In genomic region chr4:140605790-140606189, GRCm38 (mm10) we compare ENCODE assay signal across 15 mouse cellular contexts.
DNase-seq lines count a peak whose midpoint lies in the region; ATAC-seq and TF ChIP-seq lines count a peak whose summit lies in the region.
"Had no signal": no experiment of that assay in that cellular context is flagged by ENCODE, and none has a peak within 500 bp of the region (broad histone marks: within the 10 kb centered on the region; RNA-seq: fewer than 3 reads in every experiment).

No protein-coding gene starts in this region.

- peak overlapping the region; percentile 41; the same call in 1 of the 2 replicates for H3K27ac ChIP-seq in hindbrain, embryonic 14.5 days
- no peak overlapping the region for H3K27ac ChIP-seq in hindbrain, embryonic 11.5 days (ENCODE audit: low read depth, low read length)
- H3K27ac ChIP-seq in midbrain, embryonic 13.5 days = peak overlapping the region; percentile 51
- H3K27ac ChIP-seq in midbrain, embryonic 10.5 days (replicated peaks) = no peak overlapping the region; the same call in 1 of the 2 replicates
- peak overlapping the region; percentile 66 for H3K27ac ChIP-seq in hindbrain, embryonic 16.5 days (ENCODE audit: low read depth, low read length)
- H3K27ac ChIP-seq: heart, embryonic 13.5 days; limb, embryonic 12.5 days; liver, embryonic 13.5 days had no signal

- 62% methylated on average over 7 of the region's 7 CpGs for WGBS in hindbrain, embryonic 14.5 days
- WGBS in hindbrain, embryonic 11.5 days = 80% methylated on average over 7 of the region's 7 CpGs
- 82% methylated on average over 7 of the region's 7 CpGs for WGBS in midbrain, embryonic 13.5 days
- 86% methylated on average over 7 of the region's 7 CpGs for WGBS in midbrain, embryonic 10.5 days
- WGBS in hindbrain, embryonic 16.5 days = 57% methylated on average over 7 of the region's 7 CpGs

- H3K9me3 ChIP-seq in hindbrain, embryonic 14.5 days (ENCODE audit: control insufficient read depth, low read length) = no peaks in the 10 kb centered on the region
- H3K9me3 ChIP-seq in hindbrain, embryonic 11.5 days (ENCODE audit: control insufficient read depth, low read length) = no peaks in the 10 kb centered on the region
- H3K9me3 ChIP-seq in midbrain, embryonic 13.5 days = no peaks in the 10 kb centered on the region
- no peaks in the 10 kb centered on the region for H3K9me3 ChIP-seq in midbrain, embryonic 10.5 days (replicated peaks)
- H3K9me3 ChIP-seq in hindbrain, embryonic 16.5 days (ENCODE audit: control insufficient read depth, low read length) = no peaks in the 10 kb centered on the region
- H3K9me3 ChIP-seq: heart, embryonic 13.5 days; limb, embryonic 12.5 days; liver, embryonic 13.5 days; megakaryocyte, embryonic 14.5 days had no signal

- DNase-seq in hindbrain, embryonic 14.5 days (ENCODE audit: low spot score) = no peak
- DNase-seq in hindbrain, embryonic 11.5 days (ENCODE audit: low spot score) = no peak
- DNase-seq in midbrain, embryonic 10.5 days (ENCODE audit: low spot score) = no peak
- DNase-seq: cerebellum, adult 2 months; heart, adult 11 months; kidney, adult 8-10 months; liver, embryonic 13.5 days; thymus, postnatal 36 days had no signal

- peaks cover 50% of the 10 kb centered on the region for H3K36me3 ChIP-seq in hindbrain, embryonic 14.5 days (replicated peaks; ENCODE audit: control insufficient read depth, insufficient read depth)
- no peaks in the 10 kb centered on the region for H3K36me3 ChIP-seq in hindbrain, embryonic 11.5 days (ENCODE audit: control insufficient read depth, insufficient read depth, low read length)
- H3K36me3 ChIP-seq in midbrain, embryonic 13.5 days = peaks cover 71% of the 10 kb centered on the region
- peaks cover 94% of the 10 kb centered on the region for H3K36me3 ChIP-seq in midbrain, embryonic 10.5 days
- H3K36me3 ChIP-seq in hindbrain, embryonic 16.5 days (ENCODE audit: control insufficient read depth, insufficient read depth, low read length) = peaks cover 4% of the 10 kb centered on the region; the same call in 1 of the 2 replicates
- peaks cover 5% of the 10 kb centered on the region for H3K36me3 ChIP-seq in myocyte (ENCODE audit: control insufficient read depth, insufficient read depth)
- H3K36me3 ChIP-seq: liver, embryonic 13.5 days had no signal

- H3K9ac ChIP-seq in hindbrain, embryonic 14.5 days = no peak overlapping the region
- no peak overlapping the region for H3K9ac ChIP-seq in hindbrain, embryonic 11.5 days (ENCODE audit: low read depth, low read length)
- H3K9ac ChIP-seq in midbrain, embryonic 13.5 days (replicated peaks) = no peak overlapping the region
- H3K9ac ChIP-seq in hindbrain, embryonic 16.5 days (ENCODE audit: low read depth, low read length) = no peak overlapping the region
- H3K9ac ChIP-seq: heart, embryonic 13.5 days; limb, embryonic 12.5 days; liver, embryonic 13.5 days had no signal

- no peaks in the 10 kb centered on the region for H3K79me2 ChIP-seq in myocyte (ENCODE audit: control insufficient read depth, insufficient read depth)

- no peak overlapping the region for H3K4me3 ChIP-seq in hindbrain, embryonic 14.5 days (replicated peaks; ENCODE audit: low read length)
- H3K4me3 ChIP-seq in hindbrain, embryonic 11.5 days (ENCODE audit: low read depth, low read length) = no peak overlapping the region
- H3K4me3 ChIP-seq in midbrain, embryonic 13.5 days (replicated peaks) = no peak overlapping the region
- no peak overlapping the region for H3K4me3 ChIP-seq in midbrain, embryonic 10.5 days
- H3K4me3 ChIP-seq in hindbrain, embryonic 16.5 days (ENCODE audit: low read length) = no peak overlapping the region
- no peak overlapping the region for H3K4me3 ChIP-seq in myocyte
- H3K4me3 ChIP-seq: heart, embryonic 13.5 days; limb, embryonic 12.5 days; liver, embryonic 13.5 days; megakaryocyte, embryonic 14.5 days had no signal

- H3K4me1 ChIP-seq in hindbrain, embryonic 14.5 days (replicated peaks; ENCODE audit: control insufficient read depth, insufficient read depth, low read length) = peaks cover 8% of the 10 kb centered on the region; the same call in 1 of the 2 replicates
- no peaks in the 10 kb centered on the region for H3K4me1 ChIP-seq in hindbrain, embryonic 11.5 days (replicated peaks; ENCODE audit: control insufficient read depth, insufficient read depth, low read length)
- peaks cover 14% of the 10 kb centered on the region for H3K4me1 ChIP-seq in midbrain, embryonic 13.5 days (replicated peaks)
- H3K4me1 ChIP-seq in midbrain, embryonic 10.5 days = peaks cover 16% of the 10 kb centered on the region
- peaks cover 11% of the 10 kb centered on the region for H3K4me1 ChIP-seq in hindbrain, embryonic 16.5 days (ENCODE audit: control insufficient read depth, insufficient read depth, low read depth, low read length)
- H3K4me1 ChIP-seq: megakaryocyte, embryonic 14.5 days had no signal

- no peaks in the 10 kb centered on the region for H3K27me3 ChIP-seq in hindbrain, embryonic 14.5 days (ENCODE audit: control insufficient read depth, insufficient read depth, low read length)
- H3K27me3 ChIP-seq in hindbrain, embryonic 11.5 days (ENCODE audit: control insufficient read depth, insufficient read depth, low read length) = no peaks in the 10 kb centered on the region
- no peaks in the 10 kb centered on the region for H3K27me3 ChIP-seq in midbrain, embryonic 13.5 days
- H3K27me3 ChIP-seq in midbrain, embryonic 10.5 days (ENCODE audit: low read depth, poor library complexity, severe bottlenecking) = no peaks in the 10 kb centered on the region
- H3K27me3 ChIP-seq in hindbrain, embryonic 16.5 days (replicated peaks; ENCODE audit: control insufficient read depth, insufficient read depth, low read length) = no peaks in the 10 kb centered on the region
- no peaks in the 10 kb centered on the region for H3K27me3 ChIP-seq in myocyte (ENCODE audit: control insufficient read depth, insufficient read depth, insufficient read length)
- H3K27me3 ChIP-seq: heart, embryonic 13.5 days; limb, embryonic 12.5 days; liver, embryonic 13.5 days had no signal

- ATAC-seq in hindbrain, embryonic 14.5 days (ENCODE audit: low FRiP score) = peak; percentile 28; the same call in 1 of the 2 replicates
- no peak for ATAC-seq in hindbrain, embryonic 11.5 days (ENCODE audit: low FRiP score)
- ATAC-seq in midbrain, embryonic 13.5 days = peak; percentile 31; the same call in 1 of the 2 replicates
- peak; percentile 70 for ATAC-seq in hindbrain, embryonic 16.5 days
- ATAC-seq in activated CD4-positive, CD25-positive, alpha-beta regulatory T cell, adult 4 months = no peak

- no peak for TF ChIP-seq POLR2A in myocyte (IDR thresholded peaks at IDR 0.05; ENCODE audit: insufficient read length, low read depth)

- H3ac ChIP-seq in myocyte (ENCODE audit: control insufficient read depth, insufficient read length) = no peak overlapping the region

- no peak overlapping the region for H3K4me2 ChIP-seq in hindbrain, embryonic 14.5 days (replicated peaks)
- H3K4me2 ChIP-seq in hindbrain, embryonic 11.5 days (replicated peaks; ENCODE audit: low read depth, low read length) = no peak overlapping the region
- H3K4me2 ChIP-seq in midbrain, embryonic 13.5 days (replicated peaks) = no peak overlapping the region
- H3K4me2 ChIP-seq in hindbrain, embryonic 16.5 days (ENCODE audit: low read length) = no peak overlapping the region
- no peak overlapping the region for H3K4me2 ChIP-seq in myocyte (ENCODE audit: low read depth)
- H3K4me2 ChIP-seq: heart, embryonic 13.5 days; limb, embryonic 12.5 days; liver, embryonic 13.5 days had no signal

TF ChIP-seq in myocyte, 11 proteins besides CTCF, POLR2A, EP300 and RAD21:
- TF ChIP-seq MYOG (IDR thresholded peaks at IDR 0.05; ENCODE audit: control insufficient read depth in 1 of 3, insufficient read depth in 1 of 3, insufficient read length in 2 of 3, low read depth in 2 of 3) (peak in 2 of 3 experiments; percentile 32 to 84), MYOD1 (IDR thresholded peaks at IDR 0.05; ENCODE audit: control insufficient read depth in 1 of 3, insufficient read length in 2 of 3, low read depth in 2 of 3) (peak in 1 of 3 experiments; percentile 76), USF1 (IDR thresholded peaks at IDR 0.05; ENCODE audit: low read depth) (no peak)

Comparison
In these comparisons a context has a peak if more than half of its experiments do, and no peak if none do; other contexts are left out.
1. ATAC-seq: peak in hindbrain, embryonic 14.5 days (single experiment), midbrain, embryonic 13.5 days (single experiment) and hindbrain, embryonic 16.5 days (single experiment); none in hindbrain, embryonic 11.5 days (single experiment) and activated CD4-positive, CD25-positive, alpha-beta regulatory T cell, adult 4 months (single experiment).
2. H3K27ac ChIP-seq: peak in hindbrain, embryonic 14.5 days (single experiment), midbrain, embryonic 13.5 days (single experiment) and hindbrain, embryonic 16.5 days (single experiment); none in hindbrain, embryonic 11.5 days (single experiment) and midbrain, embryonic 10.5 days (single experiment).